Mouse (Mus musculus) heart, postnatal 14 days (tissue): ENCODE data around the gene Sema3c. TPM values are rescaled to one million over a fixed set of nuclear protein-coding genes. Genes with fewer than 3 reads are reported as not detected.

Experiments
- DNase-seq, 2 experiments: peaks; one replicate each; pipeline ENCODE4 v3.0.0; 2021 to 2022
- intact Hi-C: fragments of 180-260 bp; cut with DNase I; formaldehyde crosslinking; loops from one replicate; pipeline ENCODE4 v1.15.1; 2025
- total RNA-seq, 2 experiments: library from RNA; stranded (reverse); gene quantifications; 2 replicates each; pipeline ENCODE4 v1.2.3; 2021

Gene Sema3c
- total RNA-seq, 2 experiments from 2014 or later = 22.8 to 25.5 TPM

DNA sequence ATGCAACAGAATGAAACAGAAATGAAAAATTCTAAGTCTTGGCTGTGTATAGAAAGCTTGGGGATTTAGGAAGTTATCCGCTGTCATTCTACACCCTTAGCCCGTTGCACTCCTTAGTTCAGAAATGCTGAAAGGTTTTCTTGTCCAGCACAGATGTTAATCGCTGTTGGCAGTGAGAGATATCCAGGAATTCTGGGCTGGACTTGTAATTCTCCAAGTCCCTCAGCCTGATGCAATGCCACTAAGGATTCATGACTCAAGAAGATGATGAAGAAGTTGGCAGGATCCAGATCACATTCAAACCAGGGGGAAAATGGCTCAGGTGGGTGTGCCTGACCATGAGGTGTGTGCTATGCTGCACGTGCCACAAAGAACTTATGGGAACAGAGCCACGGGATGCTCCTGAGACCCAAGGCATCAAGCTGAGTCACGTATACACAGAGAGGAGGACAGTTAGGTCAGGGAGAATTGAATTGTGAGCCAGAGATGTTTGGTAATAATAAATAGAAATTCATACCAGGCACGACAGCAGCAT is 179.5 kb downstream of the Sema3c start:
- intact Hi-C loops = no loop called here
- no peak for DNase-seq

GRCm38 (mm10) chr5:17766006-17766677 is 192.1 kb downstream of the Sema3c start:
- intact Hi-C loops = loop anchor here (5.0 to 10.0 kb wide), 6 partner anchors 194 to 1451 kb away; partner anchors contain the start of gene Sema3c
- no peak for DNase-seq

DNA sequence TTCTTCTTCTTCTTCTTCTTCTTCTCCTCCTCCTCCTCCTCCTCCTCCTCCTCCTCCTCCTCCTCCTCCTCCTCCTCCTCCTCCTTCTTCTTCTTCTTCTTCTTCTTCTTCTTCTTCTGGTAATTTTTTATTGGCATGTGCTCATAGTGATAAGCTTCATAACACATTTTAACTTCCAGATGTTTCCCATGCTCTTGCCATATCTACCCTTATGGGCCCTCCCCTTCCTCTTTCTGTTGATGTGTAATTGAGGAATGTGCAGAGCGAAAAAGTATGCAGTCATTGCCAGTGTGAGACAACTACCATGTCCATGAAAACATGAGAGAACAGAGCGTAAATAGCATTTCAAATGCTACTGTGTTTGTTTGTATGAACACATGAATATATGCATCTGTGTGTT is 196.2 kb downstream of the Sema3c start:
- DNase-seq = no peak
- intact Hi-C loops = no loop called here

- DNase-seq = peak; percentile 25 to 49
- intact Hi-C loops = loop anchor here (5.0 kb wide), 1 partner anchor 266 kb away; no protein-coding TSS in a partner anchor
Measured at GRCm38 (mm10) chr5:17776571-17776970, 202.5 kb downstream of the Sema3c start.

Other genes starting within 250 kb of the Sema3c start
- gene Speer4f2, start 201.1 kb upstream of the Sema3c start, total RNA-seq = not detected
- gene Speer4f1, start 98.2 kb upstream of the Sema3c start, total RNA-seq = not detected